Mouse (Mus musculus) liver, adult (tissue): ENCODE results near the gene Csf2rb.

ENCODE experiments used
- GATA4 ChIP-seq: IDR thresholded peaks from 2 replicates; pipeline ENCODE4 v1.6.1; 2014; ENCODE audit warnings: mild to moderate bottlenecking, low read length; ENCODE audit not compliant: insufficient replicate concordance

The Csf2rb gene

GRCm38 (mm10) chr15:78325671-78326339 lies at the start of gene Csf2rb:
Gene Csf2rb (plus strand): TSS chr15:78325752.
- no peak for TF ChIP-seq GATA4

- no peak for TF ChIP-seq GATA4
Observed at GRCm38 (mm10) chr15:78278308-78278707, 47.2 kb upstream of the Csf2rb start.

- TF ChIP-seq GATA4, result no peak
Observed at GRCm38 (mm10) chr15:78287941-78288340, 37.6 kb upstream of the Csf2rb start.

GRCm38 (mm10) chr15:78293716-78294115 lies 31.8 kb upstream of the Csf2rb start:
- TF ChIP-seq GATA4, result no peak

- no peak for TF ChIP-seq GATA4
Observed at GRCm38 (mm10) chr15:78298558-78298957, 27.0 kb upstream of the Csf2rb start.

GRCm38 (mm10) chr15:78299641-78300040 lies 25.9 kb upstream of the Csf2rb start:
- no peak for TF ChIP-seq GATA4

GRCm38 (mm10) chr15:78300773-78301172 lies 24.8 kb upstream of the Csf2rb start:
- no peak for TF ChIP-seq GATA4

GRCm38 (mm10) chr15:78302718-78303117 lies 22.8 kb upstream of the Csf2rb start:
- TF ChIP-seq GATA4, result no peak

GRCm38 (mm10) chr15:78303665-78304233 lies 21.8 kb upstream of the Csf2rb start:
- TF ChIP-seq GATA4, result no peak

- no peak for TF ChIP-seq GATA4
Observed at GRCm38 (mm10) chr15:78305341-78305933, 20.1 kb upstream of the Csf2rb start, which contains the start of gene Csf2rb2. Gene Csf2rb2 (minus strand): TSS chr15:78305721.

- TF ChIP-seq GATA4, result no peak
Observed at GRCm38 (mm10) chr15:78309865-78310264, 15.7 kb upstream of the Csf2rb start.

- TF ChIP-seq GATA4, result no peak
Observed at GRCm38 (mm10) chr15:78310971-78311370, 14.6 kb upstream of the Csf2rb start.

- no peak for TF ChIP-seq GATA4
Observed at GRCm38 (mm10) chr15:78320825-78321496, 4.6 kb upstream of the Csf2rb start.

GRCm38 (mm10) chr15:78323366-78323765 lies 2.2 kb upstream of the Csf2rb start:
- no peak for TF ChIP-seq GATA4

GRCm38 (mm10) chr15:78324294-78324693 lies 1.3 kb upstream of the Csf2rb start:
- TF ChIP-seq GATA4, result no peak

- no peak for TF ChIP-seq GATA4
Observed at GRCm38 (mm10) chr15:78326747-78327146, 1.2 kb downstream of the Csf2rb start.
